Mouse (Mus musculus) spleen, postnatal 36 days (tissue): Measurements from ENCODE around the gene Cep135.
A peak's percentile ranks its signal among the peaks of the same experiment; 100 is the strongest.

ENCODE experiments used
- DNase-seq, 2 experiments: peaks; one replicate each; pipeline ENCODE4 v3.0.0; 2022; ENCODE audit warnings: low spot score in 2 of 2, mixed read lengths in 1 of 2

The Cep135 gene

GRCm38 (mm10) chr5:76684658-76685605, 96.4 kb downstream of the Cep135 start:
- DNase-seq: peak; percentile 35 to 68

GRCm38 (mm10) chr5:76687961-76688600, 99.6 kb downstream of the Cep135 start:
- DNase-seq: no peak

GRCm38 (mm10) chr5:76688643-76689042, 100.1 kb downstream of the Cep135 start:
- no peak for DNase-seq

GRCm38 (mm10) chr5:76690177-76690593, 101.7 kb downstream of the Cep135 start:
- DNase-seq: no peak

GRCm38 (mm10) chr5:76691251-76691650, 102.8 kb downstream of the Cep135 start:
- DNase-seq: no peak

GRCm38 (mm10) chr5:76691706-76692424, 103.4 kb downstream of the Cep135 start:
- DNase-seq: no peak
